Mouse (Mus musculus) lung, postnatal 4 days (tissue): ENCODE measurements around the gene Srl.
A peak's percentile ranks its signal among the peaks of the same experiment; 100 is the strongest.
"Not testable (repeated sequence)": the region's sequence is repeated elsewhere in the genome, so short reads cannot be mapped to it uniquely, and the experiment has no call there.

ENCODE experiments used
- DNase-seq, 2 experiments: peaks; one replicate each; pipeline ENCODE4 v3.0.0; 2021

The Srl gene

DNA sequence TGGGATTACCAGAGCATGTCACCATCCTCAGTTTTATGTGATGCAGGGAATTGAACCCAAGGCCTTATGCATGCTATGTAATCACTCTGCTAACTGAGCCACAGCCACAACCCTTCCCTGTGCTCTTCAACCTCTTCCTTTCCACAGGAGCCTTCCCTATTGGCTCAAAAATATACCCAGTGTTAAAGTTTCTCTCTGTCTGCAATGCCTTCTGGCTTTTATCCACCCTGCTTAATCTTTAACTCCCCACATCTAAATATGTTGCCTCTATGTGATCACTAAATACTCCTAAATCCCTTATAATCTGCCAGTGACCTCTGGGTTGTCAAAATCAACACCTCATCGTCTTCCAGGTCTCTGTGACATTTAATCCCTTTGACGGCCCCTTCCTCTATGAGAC lies 23.7 kb downstream of the Srl start:
- no peak for DNase-seq

DNA sequence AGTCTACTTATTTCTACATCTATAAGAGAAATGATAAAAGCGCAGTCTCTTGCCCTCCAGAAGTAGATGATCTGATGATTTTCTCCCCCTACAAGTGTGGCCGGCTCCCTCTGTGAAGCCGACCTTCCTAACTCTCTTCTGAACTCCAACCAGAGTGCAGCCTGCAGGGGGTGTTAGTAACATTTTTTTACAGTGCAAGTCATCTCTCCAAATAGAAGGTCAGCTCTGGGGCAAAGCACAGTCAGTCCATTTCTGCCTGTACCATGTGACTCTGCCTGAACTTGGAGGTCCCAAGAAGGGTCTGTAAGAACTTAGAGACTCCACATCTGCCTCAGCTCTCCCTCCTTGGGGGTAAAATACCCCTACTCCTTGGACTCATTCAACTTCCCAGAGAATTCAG lies 27.2 kb downstream of the Srl start:
- DNase-seq, result no peak

DNA sequence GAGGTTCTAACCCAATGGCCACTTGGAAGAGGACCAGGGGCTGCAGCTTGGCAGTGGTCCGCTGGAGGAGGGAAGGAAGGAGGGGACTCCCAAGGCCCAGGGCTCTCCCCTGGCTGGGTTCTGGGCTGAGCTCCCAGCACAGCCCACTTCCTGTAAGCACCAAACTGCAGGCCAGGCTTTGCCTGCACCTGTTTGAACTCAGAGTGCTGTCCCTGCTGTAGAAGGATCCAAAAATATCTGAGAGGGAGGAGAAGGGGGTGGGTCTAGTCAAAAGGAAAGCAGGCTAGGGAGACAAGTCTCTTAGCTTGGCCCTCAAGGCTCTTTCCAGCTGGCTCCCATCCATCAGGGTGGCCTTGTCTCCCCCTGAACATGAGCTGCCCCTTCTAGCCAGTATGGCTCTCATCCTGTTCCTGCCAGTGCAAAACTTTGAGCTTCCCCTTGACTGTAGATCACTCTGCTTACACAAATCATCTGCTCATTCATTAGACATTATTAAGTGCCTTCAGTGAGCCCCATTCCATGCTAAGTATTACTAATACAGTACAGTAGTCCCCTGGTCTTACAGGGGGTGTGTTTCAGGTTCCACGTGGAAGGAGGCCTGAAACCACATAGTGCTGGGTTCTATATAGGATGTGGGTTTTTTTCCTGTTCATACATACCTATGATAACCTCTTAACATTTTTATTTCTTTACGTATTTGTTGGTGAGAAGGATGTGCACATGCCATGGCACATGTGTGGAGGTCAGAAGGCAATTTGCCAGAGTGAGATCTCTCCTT lies 28.8 kb downstream of the Srl start:
- peak; percentile 14 to 64 for DNase-seq

DNA sequence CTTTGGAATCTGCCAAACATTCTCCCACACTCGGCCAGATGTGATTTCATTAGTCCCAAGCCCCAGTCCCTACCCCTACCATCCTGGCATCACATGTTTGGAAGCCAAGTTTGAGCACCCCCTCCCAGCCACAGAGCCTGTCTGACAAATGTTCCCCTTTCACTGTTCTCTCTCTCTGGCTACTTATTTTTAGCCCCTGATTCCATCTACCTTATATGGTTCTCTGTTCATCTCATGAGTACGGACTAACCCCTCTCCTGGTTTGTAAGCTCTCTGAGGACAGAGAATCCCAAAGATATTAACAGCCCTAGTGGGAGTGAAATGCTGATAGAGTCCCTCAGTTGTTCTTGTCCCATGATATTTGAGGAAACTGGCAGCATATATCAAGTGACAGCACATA lies 30.2 kb downstream of the Srl start:
- no peak for DNase-seq

DNA sequence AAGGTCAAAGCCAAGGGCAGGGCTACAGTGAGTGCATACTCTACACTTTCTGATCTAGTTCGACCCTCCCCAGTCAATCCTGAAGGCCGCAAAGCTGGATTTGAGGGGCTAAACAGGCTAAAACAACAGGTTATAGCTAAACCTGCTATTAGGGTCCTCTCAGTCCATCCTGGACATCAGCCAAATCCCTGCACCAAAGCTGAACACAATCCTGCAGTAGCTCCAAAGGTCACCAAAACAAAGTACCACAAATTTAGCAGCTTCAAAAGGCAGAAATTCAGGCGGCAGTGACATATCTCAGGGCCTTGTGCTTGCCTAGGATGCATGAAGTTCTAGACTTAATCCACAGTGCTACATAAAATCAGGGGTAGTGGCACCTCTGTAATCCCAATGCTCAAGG lies 35.4 kb downstream of the Srl start:
- DNase-seq, result no peak

DNA sequence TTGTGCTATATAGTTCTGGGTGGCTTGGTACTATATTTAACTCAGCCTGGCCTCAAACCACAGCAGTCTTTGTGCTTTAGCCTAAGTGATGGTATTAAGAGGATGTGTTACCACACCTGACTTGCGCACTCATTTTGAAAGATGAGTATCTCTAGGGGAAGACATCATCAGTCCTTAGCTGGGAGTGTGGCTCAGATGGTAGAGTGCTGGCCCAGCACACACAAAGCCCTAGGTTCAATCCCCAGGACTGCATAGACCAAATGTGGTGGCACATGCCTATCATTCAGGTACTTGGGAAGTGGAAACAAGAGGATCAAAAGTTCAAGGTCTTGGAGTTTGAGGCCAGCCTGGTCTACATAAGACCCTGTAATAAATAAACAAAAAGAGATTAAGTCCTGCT lies 38.1 kb downstream of the Srl start:
- no peak for DNase-seq

DNA sequence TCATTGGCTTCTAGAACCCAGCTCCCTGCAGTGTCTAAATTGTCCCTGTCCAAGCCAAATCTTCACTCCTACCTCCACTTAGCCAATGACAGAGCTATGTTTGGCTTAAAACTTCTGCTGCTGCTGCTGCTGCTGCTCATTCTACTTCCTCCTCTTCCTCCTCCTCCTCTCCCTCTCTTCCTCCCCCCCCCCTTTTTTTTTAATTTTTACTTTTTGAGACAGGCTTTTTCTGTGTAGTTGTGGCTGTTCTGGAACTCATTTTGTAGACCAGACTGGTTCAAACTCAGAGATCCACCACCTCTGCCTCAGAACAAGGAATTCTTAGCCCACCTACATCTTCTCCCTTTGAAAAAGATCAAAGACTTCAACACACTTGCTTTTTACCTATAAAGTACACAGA lies 39.0 kb downstream of the Srl start:
- DNase-seq, result no peak

DNA sequence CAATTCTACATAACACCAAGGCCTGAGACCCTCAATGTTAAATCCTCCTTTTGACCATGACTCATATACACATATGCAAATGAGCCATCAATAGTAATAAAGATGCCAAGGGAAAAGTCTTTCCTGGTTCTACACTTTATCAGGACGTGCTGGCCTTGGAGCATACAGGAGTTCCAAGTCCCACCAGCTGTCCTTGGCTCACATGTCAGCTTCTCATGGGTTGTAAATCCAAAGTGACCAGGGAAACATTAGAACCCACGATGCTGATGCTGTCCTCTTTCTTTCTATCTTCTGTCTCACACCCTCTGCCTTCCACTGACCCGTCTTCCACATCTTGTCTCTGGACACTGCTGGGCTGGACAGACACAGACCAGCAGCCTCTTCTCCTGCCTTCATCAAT lies 39.9 kb downstream of the Srl start:
- no peak for DNase-seq

DNA sequence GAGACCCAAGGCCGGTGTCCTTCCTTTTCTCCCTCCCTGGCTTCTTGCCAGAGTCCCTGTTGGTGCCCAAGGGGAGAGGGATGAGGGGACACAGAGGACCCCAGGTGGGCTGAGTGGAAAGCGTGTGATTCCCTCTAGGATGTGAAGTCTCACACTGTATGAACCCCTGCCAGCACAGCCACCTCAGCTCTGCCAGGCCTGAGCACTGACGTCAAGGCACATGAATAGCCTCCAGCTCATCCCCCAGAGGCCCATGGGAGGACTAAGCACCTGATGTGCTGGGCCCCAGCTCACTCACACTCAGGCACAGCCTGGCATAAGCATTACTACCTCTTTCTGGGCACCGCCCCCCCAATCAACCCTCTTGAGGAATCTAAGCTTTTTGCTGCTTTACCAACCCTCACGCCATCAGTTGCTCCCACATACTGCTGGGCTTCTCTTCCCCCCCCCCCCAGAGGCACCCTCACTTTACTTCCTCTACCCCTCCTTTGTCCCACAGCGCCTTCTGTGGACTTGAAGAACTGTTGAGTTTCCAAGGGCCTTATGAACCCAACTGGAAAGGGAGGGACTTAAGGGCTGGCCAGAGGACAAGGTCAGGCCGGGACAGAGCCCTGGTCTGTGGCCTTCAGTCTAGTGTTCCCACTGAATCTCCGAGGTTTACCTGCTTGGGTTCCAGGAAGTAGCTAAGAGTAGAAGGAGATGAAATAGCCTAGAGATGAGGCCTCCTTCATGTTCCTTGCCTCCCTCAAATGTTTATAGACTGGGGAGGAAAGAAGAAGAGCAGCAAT lies 40.8 kb downstream of the Srl start:
- DNase-seq, result no peak

DNA sequence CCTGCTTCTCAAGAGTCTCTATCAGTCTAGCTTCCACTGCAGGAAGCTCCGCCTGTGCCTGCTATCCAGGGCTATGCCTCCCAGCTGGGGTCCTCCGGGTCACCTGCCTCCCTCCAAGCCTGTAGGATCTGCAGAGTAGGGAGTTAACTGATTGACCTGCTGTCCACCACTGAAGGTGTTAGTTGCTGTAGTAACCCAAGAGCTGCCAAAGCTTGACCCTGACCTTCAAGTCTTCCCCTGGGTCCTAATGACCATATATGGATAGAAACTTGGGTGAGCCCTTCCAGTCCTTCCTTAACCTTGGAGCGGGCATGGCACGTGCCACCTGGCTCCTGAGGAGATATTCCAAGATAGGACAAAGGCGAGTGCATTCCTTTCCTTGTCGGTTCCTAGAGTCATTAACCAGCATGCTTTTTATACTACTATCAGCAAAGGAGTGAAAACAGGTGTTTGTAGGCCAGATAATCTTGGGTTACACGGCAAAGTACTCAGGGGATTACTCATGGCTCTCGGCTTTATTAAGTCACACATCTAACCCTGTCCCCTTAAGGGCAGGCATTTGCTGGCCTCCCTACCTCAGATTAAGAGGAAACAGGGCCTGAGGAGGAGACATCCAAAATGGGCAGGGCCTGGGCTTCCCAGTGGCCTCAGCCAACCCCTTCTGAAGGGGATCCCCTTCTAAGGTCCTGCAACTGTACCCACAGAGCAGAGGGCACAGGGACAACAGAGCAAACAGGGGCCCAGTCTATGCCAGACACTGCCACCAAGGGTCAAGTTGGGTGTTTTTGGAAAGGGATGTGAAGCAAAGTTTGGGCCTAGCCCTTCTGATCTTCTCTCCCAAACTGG lies 43.6 kb downstream of the Srl start:
- DNase-seq, result no peak

DNA sequence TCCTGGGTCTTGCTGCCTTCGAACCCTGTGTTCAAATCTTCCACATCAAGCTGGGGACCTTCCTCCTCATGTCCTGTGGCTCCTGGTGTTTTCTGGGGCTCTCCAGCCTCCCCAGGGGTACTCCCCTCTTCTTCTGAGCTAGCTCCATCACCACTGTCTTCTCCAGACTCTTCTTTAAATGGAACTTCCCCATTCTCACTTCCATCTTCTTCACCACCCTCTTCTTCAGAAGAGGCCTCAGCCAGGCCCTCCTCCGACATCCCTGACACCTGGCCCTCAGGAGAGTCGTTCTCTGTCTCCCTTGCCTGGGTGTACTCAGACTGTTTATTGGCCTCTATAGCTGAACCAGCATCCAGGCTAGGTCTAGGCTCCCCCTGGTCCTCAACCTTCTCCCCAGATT lies 45.1 kb downstream of the Srl start:
- DNase-seq, result no peak

DNA sequence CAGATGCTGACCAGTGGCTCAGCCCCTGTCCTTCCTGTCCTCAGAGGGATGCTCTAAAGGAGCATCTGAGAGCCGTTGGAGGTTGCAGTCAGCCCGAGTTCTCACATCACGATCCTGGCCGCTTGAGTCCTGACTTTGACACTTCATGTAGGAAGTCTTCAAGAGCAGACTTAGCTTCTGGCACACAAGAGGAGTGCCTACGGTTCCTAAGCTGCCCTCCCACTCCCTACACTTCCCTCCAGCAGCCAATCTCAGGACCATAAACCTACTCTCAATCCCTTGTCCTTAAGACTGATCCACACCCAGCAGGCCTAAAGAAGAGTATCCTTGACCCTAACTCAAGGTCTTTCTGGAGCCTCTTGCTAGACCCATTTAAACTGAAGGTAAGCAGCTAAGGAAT lies 45.8 kb downstream of the Srl start:
- DNase-seq, result peak; percentile 57 to 59

DNA sequence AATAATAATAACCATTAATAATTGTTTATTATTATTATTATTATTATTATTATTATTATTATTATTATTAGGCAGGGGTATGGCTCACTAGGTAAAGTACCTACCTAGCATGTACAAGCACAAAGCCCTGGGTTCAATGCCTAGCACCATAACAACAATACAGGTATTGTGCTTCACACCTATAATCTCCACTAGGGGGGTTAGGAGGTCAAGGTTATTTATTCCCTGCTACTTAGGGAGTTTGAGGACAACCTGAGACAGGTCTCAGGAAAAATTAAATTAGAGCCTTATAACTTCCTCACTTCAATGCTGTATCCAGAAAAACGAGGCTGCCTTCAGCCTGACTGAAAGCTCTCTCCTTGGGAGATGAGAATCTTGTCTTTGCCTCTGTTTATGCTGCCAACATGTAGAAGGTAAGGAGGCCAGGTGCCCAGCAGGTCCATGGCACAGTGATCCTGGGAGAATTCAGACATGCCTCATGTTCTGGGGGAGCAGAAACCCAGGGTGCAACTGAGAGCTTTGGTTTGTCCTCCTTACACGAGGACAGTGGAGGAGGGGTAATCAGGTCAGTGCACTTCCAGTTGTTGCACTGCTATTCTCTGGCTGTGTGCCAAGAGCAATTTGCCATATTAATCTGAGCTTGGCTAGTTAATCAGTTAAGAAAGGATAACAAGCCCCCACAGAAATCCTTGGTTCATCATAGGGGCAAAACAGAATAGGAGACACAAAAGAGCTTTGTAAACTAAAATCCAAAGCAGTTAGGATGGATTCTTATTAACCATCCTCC lies 48.6 kb downstream of the Srl start:
- no peak for DNase-seq

DNA sequence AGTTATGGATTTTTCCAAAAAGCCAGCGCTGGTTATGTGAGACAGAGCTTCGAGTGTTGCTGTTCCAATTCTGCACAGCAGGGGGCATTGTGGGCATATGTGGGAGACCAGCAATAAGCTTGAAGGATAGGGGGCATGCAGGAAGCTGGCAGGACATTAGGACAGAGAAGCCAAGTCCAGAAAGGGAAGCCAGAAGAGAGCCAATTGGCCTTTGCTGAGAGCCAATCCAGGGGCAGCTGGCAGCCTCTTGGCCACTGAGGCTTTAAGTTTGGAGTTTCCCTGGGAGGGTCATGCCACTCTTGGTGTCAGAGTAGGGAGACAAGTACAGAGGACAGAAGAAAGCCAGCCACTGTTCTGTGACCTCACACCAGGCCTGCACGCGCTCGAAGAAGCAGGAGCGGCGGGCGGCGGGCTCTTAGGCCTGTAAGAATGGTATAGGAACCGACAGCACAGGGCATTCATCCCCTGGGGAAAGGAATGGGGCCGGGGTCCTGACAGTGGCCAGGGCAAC lies 52.4 kb downstream of the Srl start:
- peak; percentile 91 to 93 for DNase-seq

DNA sequence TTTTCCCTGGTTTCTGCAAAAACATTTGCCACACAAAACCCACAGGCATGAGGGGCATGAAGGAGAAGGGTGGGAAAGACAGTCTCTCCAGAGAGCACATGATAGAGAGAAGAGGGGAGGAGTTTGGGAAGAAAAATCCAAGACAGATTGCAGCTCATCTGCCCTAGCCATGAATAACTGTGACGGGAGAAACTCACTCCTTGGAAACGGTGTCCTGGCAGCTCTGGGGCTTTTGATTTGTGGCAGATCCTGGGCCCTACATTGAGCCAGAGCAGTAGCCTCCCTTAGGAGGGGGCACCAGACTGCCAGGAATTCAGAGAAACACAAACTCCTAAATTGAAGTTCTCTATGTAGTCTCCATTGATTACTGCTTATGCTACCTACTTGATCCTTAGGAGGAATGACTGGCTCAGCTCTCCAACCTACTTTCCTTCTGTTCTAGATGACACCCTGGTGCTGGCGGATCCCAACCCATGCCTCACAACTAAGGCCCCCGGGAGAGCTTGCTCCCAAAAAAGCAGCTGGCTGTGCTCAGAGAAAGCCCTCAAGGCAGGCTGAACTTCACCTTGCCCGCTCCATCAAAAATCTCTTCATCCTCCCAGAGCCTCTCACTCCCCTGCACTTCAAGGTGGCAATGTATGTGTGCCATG lies 60.9 kb downstream of the Srl start:
- DNase-seq, result no peak

DNA sequence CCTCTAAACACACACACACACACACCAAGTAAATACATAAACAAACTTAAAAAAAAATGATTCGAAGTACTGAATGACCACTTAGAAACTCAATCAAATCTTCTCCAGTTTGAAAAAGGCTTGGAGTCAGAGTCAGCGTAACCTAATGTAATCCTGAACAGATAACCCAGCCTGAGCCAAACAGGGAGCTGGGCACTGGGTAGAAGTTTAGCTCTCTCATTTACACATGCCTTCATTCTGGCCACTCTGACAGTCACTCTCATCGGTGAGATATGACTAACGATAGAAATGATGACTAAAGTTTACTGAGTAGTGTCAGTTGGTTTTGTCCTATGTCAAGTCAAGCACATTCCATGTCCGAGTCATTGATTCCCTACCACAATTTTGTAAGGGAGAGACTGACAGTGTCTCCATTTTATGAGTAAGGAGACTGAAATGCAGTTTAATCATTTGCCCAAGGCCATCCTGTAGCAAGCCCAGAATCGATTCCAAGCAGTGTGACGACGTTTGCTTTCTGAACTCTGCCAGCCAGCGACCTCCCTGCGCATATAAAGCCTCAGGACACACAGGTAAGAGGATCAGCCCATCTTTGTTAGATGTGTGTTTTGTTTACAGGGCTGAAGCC lies 63.9 kb downstream of the Srl start:
- no peak for DNase-seq

DNA sequence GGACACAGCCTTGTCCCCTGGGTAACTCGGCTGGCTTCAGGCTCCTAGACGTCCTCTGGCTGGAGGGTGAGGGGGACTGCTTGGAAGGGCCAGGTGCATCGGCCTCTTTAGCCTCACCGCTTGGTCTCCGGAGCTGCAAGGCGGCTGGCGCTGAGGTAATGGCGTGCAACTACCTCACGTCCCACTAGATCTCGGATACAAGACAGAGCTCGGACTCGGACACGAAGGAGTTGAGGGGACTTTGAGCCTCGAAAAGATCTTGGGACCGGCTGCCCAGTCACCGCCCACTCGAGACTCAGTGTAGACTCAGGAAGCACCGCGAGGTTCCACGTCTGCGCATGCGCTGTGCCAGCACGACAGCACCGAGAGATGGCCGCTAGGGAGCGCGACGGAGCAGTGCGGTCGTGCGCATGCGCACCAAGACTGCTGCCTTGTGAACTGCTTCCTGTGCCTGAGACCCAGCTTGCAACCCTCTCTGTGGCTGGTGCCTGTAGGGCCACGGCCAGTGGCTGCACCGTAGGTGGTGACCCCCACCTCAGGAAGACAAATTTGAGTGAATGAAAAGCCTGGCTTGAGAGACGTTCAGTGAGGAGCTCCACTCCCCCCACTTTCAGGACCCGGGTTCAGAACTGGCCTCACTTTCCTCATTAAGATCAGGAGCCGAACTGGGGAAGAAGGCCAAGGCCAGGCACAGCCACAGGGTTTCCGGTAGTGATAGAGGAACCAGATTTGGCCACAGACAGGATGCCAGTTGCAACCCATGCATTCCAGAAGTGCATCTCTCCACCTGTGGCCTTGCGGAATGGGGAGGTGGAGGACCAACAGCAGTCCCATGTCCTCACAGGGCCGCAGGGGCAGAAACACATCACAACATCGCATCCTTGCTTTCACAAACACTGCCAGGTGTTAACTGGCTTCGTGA lies 66.5 kb downstream of the Srl start:
- peak; percentile 97 to 98 for DNase-seq

DNA sequence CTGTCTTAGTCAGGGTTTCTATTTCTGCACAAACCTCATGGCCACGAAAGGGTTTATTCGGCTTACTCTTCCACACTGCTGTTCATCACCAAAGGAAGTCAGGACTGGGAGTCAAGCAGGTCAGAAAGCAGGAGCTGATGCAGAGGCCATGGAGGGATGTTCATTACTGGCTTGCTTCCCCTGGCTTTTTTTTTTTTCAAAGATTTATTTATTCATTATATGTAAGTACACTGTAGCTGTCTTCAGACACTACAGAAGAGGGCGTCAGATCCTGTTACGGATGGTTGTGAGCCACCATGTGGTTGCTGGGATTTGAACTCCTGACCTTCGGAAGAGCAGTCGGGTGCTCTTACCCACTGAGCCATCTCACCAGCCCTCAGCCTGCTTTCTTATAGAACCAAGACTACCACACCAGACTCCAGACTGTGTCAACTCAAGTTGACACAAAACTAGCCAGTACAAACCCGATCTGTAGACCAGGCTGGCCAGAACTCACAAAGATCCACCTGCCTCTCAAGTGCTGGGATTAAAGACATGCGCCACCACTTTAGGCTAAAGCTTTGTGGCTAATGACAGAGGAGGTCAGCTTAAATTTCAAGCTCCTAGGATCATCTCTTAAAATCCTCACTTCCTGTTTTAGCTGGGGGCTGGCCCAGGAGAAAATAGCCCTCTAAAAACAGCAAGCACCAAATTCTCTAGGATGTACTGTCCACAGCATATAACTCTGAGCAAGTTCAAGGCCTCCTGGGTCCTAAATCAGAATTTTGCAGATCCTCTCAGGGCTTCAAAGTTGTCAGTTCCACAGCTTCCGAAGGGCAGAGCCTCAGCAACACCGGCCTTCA lies 67.4 kb downstream of the Srl start:
- not testable (repeated sequence) for DNase-seq

DNA sequence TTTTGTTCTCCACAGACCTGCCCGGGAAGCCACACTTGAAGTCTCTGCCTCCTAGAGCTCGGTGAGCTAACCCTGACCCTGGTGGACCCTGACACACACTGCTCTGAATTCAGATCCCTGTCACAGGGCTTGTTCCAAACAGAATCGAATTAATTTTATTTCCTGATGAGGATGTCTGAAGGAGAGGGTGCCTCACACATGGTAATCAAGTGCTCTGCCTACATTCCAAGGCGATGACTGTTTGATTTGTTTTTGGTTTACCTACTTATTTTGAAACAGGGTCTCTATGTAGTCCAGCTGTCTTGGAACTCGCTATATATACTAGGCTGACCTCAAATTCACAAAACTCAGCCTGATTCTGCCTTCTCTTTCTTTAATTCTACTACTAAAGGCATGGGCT lies 68.4 kb downstream of the Srl start:
- no peak for DNase-seq
